Mouse (Mus musculus): Measurements from ENCODE around the gene Malrd1.

DNA sequence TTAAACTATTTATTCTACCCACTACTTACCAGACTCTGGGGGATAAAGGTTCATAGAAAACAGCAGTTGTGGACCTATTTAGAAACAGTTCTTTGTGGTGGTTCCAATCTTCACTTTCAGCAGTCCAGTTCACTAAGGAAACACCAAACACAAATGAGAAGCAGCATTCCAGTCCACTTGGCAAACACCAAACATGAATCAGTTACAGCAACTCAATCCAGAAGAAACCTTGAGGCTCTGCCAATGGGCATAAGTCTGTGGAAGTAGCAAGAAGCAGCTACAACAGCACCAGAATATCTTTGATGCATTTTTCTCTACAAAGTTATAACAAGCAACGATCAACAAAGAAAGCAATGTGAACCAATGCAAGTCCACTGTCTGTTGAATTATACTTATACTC, 214.7 kb downstream of the Malrd1 start:
- TF ChIP-seq CTCF (IDR thresholded peaks at IDR 0.05; ENCODE audit: borderline replicate concordance, control insufficient read depth, extremely low read depth, insufficient read depth, low read length, poor library complexity) (no peak), POLR2A (IDR thresholded peaks at IDR 0.05; ENCODE audit: control insufficient read depth, extremely low read depth, insufficient read depth, low read length, poor library complexity) (no peak)
